Mouse (Mus musculus): Measurements from ENCODE around the gene Apon.
"Not testable (repeated sequence)": the region's sequence is repeated elsewhere in the genome, so short reads cannot be mapped to it uniquely, and the experiment has no call there.

Apon gene

GRCm38 (mm10) chr10:128232420-128232985 is 21.4 kb upstream of the Apon start:
- ATAC-seq (ENCODE audit: low TSS enrichment), result peak; percentile 69

- ATAC-seq (ENCODE audit: low TSS enrichment), result no peak
Measured at GRCm38 (mm10) chr10:128236321-128236720, 17.6 kb upstream of the Apon start.

GRCm38 (mm10) chr10:128237807-128238480 is 16.0 kb upstream of the Apon start:
- ATAC-seq (ENCODE audit: low TSS enrichment), result peak; percentile 84

DNA sequence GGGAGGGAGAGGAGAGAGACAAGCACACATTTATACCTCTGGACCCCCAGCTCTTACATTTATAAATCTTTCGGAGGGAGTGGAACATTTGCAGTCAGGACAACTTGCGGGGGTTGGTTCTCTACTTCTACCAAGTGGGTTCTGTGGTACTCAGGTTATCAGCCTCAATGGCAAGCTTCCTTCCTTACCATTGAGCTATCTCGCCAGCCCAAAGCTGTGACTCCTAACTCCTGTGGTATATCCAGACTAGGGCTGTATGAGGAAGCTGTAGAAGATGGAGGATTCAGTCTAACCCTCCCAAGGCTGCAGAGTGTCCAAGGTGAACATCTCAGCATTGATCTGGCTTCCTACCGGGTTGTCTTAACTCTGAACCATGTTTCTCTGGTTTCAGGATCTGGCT is 14.8 kb upstream of the Apon start:
- no peak for ATAC-seq (ENCODE audit: low TSS enrichment)

GRCm38 (mm10) chr10:128240131-128240530 is 13.8 kb upstream of the Apon start:
- no peak for ATAC-seq (ENCODE audit: low TSS enrichment)

DNA sequence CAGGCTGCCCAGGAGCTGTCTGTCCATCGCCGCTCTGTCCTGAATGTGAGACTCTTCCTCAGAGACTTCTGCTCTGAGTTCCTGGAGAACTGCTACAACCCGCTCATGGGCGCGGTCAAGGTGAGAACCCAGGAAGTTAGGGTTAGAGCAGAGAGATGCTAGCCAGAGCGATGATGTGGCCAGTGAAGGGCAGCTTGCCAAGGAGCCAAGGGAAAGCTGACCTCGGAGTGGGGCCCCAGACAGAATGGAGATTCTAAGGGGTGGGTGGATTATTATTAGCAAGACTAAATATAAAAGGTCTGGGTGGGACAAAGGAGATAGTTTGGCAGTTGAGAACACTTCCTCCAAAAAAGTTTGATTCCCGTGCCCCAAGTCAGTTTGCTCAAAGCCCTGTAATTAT is 10.6 kb upstream of the Apon start:
- ATAC-seq (ENCODE audit: low TSS enrichment), result no peak

DNA sequence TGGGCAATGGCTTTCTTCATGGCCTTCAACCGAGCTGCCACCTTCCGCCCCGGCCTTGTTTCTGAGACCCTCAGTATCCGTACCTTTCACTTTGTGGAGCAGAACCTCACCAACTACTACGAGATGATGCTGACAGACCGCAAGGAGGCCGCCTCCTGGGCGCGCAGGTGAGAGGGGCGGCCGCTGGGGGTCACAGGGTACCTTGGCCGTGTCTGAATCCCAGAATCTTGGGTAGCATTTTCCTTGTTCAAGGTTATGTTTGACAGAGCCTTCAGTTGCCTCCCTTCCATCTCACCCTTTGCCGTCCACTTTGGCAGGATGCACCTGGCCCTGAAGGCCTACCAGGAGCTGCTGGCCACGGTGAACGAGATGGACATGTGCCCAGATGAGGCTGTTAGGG is 9.8 kb upstream of the Apon start:
- ATAC-seq (ENCODE audit: low TSS enrichment), result no peak

GRCm38 (mm10) chr10:128247020-128247732 is 6.7 kb upstream of the Apon start:
- no peak for ATAC-seq (ENCODE audit: low TSS enrichment)

GRCm38 (mm10) chr10:128250565-128250964 is 3.3 kb upstream of the Apon start:
- ATAC-seq (ENCODE audit: low TSS enrichment), result no peak

- ATAC-seq (ENCODE audit: low TSS enrichment), result no peak
Measured at GRCm38 (mm10) chr10:128255925-128256324, 2.0 kb downstream of the Apon start.

DNA sequence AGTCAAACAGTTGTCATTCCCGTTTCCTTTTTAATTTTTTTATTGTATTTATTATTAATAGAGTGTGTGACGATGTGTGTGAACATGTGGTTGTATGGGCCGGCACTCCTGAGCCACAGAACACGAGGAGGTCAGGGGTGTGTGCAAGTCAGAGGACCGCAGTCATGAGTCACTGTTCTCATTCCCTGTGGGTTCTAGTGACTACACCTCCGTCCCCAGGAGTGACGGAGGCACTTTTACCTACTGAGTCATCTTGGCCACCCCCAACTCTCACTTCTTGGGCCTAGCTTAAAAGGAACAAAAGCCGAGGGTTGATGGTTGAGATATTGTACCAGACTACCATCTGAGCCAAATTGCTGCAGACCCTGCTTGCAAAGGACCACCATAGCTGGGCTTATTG is 2.4 kb downstream of the Apon start:
- ATAC-seq (ENCODE audit: low TSS enrichment), result no peak

- peak; percentile 34; the same call in 1 of the 2 replicates for ATAC-seq (ENCODE audit: low TSS enrichment)
Measured at GRCm38 (mm10) chr10:128258953-128259352, 5.1 kb downstream of the Apon start.

DNA sequence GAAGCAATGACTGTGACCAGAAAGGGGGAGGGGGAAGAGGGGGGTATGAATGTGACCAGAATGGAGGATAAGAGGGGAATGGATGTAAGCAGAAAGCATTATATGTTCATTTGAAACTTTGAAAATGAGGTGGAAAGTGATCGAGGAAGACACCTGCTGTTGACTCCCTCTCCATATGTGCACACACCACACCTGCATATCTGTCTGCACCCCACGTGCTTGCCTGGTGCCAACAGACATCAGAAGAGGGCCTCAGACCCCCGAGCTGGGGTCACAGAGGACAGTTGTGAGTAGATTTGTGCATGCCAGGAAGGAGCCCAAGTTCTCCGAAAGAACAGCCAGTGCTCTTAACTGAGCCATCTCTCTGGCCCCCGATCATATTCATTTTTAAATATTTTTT is 6.0 kb downstream of the Apon start:
- no peak for ATAC-seq (ENCODE audit: low TSS enrichment)

GRCm38 (mm10) chr10:128260376-128260775 is 6.5 kb downstream of the Apon start:
- ATAC-seq (ENCODE audit: low TSS enrichment), result not testable (repeated sequence)

GRCm38 (mm10) chr10:128262300-128262699 is 8.4 kb downstream of the Apon start:
- ATAC-seq (ENCODE audit: low TSS enrichment), result no peak

DNA sequence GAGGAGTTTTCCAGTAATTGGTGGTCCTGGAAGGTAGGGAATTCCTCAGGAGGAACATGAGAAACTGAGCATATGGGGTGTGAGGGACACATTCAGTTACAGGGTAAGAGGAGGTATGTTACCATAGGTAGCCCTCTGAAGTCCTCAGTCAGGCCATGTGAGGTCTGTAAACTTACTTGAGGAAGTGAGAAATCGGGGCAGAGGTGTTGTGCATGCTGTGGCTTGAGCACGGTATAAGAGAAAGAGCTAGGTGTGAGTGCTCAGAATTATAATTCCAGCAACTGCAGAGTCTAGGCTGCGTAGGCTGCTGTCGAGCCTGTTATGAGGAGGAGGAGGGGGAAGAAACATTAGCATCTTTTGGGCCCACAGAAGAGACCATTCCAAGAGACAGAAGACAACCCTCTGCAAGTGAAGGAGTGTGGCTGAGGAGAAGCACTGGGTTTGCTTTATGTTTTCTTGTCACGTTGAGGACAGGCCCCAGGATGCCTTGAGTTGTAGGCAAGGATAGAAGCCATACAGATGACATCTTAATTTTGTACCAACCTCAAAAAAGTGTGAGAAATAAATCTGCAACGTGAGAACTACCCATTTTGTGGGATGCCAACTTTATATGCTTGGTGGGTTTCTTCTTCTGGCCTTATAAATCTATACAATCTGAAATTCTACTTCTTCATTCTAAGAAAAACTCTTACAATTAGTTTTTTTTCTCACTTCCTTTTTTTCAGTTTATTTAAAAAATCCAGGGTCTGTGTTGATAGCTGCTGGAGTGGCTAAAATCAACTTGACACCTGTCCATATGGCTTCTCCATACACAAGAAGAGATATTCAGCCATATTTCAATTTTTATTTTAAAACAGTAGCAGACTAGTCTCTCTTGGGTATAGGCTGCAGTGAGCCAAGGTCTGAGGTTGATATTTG is 9.8 kb downstream of the Apon start:
- peak; percentile 78; the same call in 1 of the 2 replicates for ATAC-seq (ENCODE audit: low TSS enrichment)

DNA sequence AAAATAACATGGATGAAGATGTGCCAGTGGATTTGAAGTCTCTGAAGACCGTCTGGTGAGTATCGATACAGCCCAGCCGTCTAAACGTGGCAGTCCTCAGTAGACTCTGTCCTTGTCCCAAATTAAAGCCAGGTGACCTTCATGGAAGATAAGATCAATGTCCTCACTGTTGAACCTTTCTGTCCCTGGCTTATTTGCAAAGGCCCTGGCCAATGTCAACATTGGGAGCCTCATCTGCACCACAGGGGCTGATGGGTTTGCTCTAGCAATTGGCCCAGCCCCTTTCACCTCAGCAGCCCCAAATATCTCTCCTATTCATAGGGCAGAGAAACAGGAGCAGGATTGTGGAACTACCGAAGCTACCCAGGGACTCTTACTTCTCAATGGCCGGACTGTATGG is 14.5 kb downstream of the Apon start, which contains the start of gene Apof:
Gene Apof, plus strand, starts transcription at position 301 of the 400 bp plus-strand sequence.
- no peak for ATAC-seq (ENCODE audit: low TSS enrichment)

DNA sequence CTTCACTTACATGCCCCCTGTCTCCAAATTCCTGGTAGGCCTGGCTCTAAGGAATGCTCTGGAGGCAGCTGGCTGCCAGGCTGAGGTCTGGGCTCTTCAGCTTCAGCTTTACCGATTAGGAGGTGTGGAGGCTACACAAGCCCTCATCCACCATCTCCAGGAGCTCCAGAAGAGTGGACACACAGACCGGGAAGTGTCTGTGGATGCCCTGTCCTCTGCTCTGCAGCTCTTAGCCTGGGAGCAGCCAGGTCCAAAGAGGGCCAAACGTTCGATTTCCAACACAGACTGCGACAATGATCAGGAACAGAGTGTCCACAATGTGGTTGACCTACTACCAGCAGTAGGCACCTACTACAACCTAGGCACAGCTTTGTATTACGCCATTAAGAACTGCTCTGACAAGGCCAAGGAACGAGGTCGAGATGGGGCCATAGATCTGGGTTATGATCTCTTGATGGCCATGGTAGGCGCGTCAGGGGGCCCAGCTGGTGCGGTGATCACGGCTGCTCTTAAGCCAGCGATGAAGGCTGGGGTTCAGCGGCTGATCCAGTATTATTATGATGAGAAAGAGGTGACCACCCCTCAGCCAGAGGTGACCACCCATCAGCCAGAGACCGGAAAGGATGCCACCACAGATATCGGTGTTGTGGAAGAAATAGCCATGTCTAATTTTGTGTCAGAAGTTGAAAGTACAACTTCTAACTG is 15.5 kb downstream of the Apon start:
- ATAC-seq (ENCODE audit: low TSS enrichment), result no peak

GRCm38 (mm10) chr10:128270287-128270841 is 16.5 kb downstream of the Apon start, which contains the start of gene Stat2:
TSS of gene Stat2 (plus strand) at chr10:128270559.
- peak; percentile 100 for ATAC-seq (ENCODE audit: low TSS enrichment)

DNA sequence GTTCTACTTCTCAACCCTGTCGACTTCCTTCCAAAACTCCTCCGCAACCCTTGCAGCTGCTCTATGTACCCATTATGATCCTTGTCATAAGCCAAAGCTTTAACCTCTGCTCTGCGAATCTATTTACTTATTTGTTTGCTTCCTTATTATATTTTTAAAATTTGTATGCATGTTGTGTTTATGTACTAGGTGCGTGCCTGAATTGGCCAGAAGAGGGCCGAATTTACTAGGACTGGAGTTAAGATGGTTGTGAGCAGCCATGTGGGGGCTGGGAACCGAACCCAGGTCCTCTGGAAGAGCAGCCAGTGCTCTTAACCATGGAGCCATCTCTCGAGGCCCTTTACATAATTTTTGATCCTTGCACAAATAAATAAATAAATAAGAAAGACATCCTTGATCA is 17.0 kb downstream of the Apon start:
- no peak for ATAC-seq (ENCODE audit: low TSS enrichment)

DNA sequence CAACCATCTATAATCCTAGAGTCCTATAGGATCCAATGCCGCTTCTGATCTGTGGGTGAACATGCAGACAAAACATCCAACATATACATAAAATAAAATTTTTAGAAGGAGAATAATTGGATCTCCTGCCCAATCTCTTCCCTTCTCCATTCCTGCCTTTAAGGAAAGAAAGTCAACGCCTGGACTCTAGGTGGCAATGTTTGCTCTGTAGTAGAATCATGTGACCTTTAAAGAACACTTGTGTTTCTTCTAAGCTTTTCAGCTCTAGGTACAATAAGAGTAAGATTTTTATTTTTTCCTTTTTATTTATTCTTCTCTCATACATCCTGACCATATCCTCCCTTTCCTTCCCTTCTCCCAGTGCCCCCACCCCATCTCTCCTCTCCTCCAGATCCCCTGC is 18.0 kb downstream of the Apon start:
- no peak for ATAC-seq (ENCODE audit: low TSS enrichment)

Data from frontal cortex, adult (tissue).